Mouse (Mus musculus): Measurements from ENCODE around the gene Epha10. TPM values are rescaled to one million over a fixed set of nuclear protein-coding genes. Genes with fewer than 3 reads are reported as not detected.
"Not testable (repeated sequence)": the region's sequence is repeated elsewhere in the genome, so short reads cannot be mapped to it uniquely, and the experiment has no call there.

Epha10 gene
- polyA plus RNA-seq, 1 experiment from 2014 or later, result 17.0 TPM

DNA sequence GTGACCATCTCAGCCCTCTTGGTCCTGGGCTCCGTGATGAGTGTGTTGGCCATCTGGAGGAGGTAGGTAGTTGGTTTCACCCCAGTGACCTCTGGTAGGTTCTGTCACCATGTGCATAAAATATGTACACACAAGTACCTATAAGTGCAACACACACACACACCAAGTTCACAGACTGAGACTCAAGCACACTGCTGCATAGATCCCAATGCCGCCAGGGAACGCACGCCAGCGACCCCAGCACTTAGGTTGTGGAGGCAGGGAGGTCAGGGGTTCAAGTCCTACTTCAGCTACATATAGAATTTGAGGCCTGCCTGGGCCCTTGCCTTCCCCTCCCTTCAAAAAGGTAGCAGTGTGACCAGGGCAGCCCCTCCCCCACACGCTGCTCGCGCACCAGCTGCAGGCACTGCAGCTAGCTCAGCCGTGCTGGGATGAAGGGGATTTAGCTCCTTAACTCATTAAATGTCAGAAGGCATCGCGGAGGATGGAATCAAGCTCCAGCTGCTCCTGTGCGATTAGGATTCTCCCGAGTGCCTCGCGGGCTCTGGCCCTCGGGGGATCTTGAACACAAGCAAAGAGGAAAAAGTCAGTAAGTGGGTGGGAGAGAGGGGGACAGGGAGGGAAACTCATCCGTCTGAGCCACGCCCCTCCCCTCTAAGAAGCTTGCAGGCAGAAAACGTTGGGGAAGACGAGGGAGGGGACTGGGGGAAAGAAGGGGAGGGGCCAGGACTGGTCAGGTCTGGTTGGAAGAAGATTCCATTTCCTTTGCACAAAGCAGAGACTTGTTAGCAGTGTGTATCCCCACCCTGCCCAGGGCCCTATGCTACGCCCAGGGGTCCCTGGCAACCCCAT, 25.5 kb downstream of the Epha10 start:
- H3K4me2 ChIP-seq (ENCODE audit: low read length), result peak overlapping the region; percentile 47
- peak; percentile 93 for ATAC-seq
- H3K9ac ChIP-seq (ENCODE audit: low read depth, low read length), result peak overlapping the region; percentile 30

DNA sequence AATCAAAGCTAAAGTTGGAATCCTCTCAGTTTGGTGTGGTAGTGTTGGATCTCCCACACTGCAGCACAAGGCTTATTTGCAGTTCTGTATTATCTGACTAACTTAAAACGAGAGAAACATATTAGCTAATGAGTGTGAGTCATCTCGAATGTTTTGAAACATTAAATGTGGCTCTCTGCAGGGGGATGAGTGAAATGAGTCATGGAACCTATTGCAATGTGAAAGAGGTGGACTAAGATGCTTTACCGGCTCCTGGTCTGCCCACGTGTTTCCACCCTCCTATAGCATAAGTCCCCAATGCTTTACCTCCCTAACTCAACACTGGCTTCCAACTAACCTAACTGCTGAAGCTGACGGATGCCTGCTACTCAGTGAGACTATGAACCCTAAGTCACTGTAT, 47.4 kb downstream of the Epha10 start:
- H3K9ac ChIP-seq (ENCODE audit: low read depth, low read length), result no peak overlapping the region
- WGBS, result 91% methylated on average over 5 of the region's 5 CpGs
- H3K4me3 ChIP-seq (ENCODE audit: low read depth, low read length), result no peak overlapping the region
- ATAC-seq, result no peak
- no peak overlapping the region for H3K27ac ChIP-seq (ENCODE audit: low read length)
- H3K36me3 ChIP-seq (ENCODE audit: control insufficient read depth, insufficient read depth, low read length), result no peaks in the 10 kb centered on the region
- no peaks in the 10 kb centered on the region for H3K4me1 ChIP-seq (ENCODE audit: control insufficient read depth, insufficient read depth, low read length)
- H3K27me3 ChIP-seq (ENCODE audit: control insufficient read depth, insufficient read depth, low read depth, low read length), result no peaks in the 10 kb centered on the region
- H3K9me3 ChIP-seq (replicated peaks; ENCODE audit: control insufficient read depth, low read length, poor library complexity, severe bottlenecking), result no peaks in the 10 kb centered on the region
- H3K4me2 ChIP-seq (ENCODE audit: low read length), result no peak overlapping the region

More for the DNA sequence above, 25.5 kb downstream of the Epha10 start:
- Histone ChIP-seq H3K4me1 (ENCODE audit: control insufficient read depth, insufficient read depth, low read length) (peaks cover 21% of the 10 kb centered on the region), H3K27ac (ENCODE audit: low read length) (peak overlapping the region; percentile 82), H3K9me3 (replicated peaks; ENCODE audit: control insufficient read depth, low read length, poor library complexity, severe bottlenecking) (no peaks in the 10 kb centered on the region), H3K4me3 (ENCODE audit: low read depth, low read length) (peak overlapping the region; percentile 15; the same call in 1 of the 2 replicates), H3K36me3 (ENCODE audit: control insufficient read depth, insufficient read depth, low read length) (no peaks in the 10 kb centered on the region), H3K27me3 (ENCODE audit: control insufficient read depth, insufficient read depth, low read depth, low read length) (no peaks in the 10 kb centered on the region)
- 5% methylated on average over 21 of the region's 21 CpGs for WGBS

DNA sequence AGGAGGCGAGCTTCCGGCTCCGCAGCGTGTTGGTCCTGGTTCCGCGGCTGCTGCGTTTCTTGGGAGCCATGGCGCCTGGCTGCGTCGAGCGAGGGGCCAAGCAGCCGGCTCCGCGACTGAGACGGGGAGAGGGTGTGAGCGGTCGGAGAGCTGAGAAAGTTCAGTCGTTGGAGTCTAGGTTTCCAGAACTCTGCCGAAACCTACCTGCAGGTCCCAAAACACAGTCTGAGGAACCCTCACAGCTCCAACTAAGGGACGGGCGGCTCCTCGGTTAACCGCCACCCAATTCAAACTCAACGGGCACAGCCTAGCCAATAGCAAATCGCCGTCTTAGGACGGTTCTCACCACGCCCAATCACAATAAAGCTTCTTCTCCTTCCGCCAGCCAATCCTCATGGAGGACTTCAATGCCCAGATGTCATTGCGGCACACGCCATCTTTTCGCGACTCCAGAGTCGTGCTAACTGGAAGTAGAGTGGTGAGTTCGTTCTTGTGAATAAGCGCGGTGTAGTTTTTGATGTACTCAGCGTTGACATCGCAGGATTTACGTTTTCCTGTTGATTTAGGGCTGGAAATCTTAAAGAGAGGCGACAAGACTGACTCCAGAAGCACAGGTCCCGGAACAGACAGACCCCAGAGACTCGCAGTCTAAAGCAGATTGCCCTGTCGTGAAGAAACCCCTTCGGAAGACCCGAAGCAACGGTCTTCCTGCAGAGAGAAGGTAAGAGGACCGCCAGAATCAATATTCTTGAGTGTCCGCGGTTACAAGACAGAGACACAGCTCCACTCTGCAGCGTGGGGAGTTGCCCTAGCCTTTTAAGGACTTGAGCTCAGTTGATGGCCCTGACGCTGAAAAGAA, 56.1 kb downstream of the Epha10 start, which contains the start of gene 9930104L06Rik:
TSS of gene 9930104L06Rik (plus strand) at position 436 of the 859 bp plus-strand sequence.
- Histone ChIP-seq H3K36me3 (ENCODE audit: control insufficient read depth, insufficient read depth, low read length) (peaks cover 9% of the 10 kb centered on the region; the same call in 1 of the 2 replicates), H3K4me1 (ENCODE audit: control insufficient read depth, insufficient read depth, low read length) (peaks cover 18% of the 10 kb centered on the region), H3K4me3 (ENCODE audit: low read depth, low read length) (peak within 1 kb of the TSS; percentile 65), H3K9me3 (replicated peaks; ENCODE audit: control insufficient read depth, low read length, poor library complexity, severe bottlenecking) (no peaks in the 10 kb centered on the region), H3K9ac (ENCODE audit: low read depth, low read length) (peak within 1 kb of the TSS; percentile 71), H3K4me2 (ENCODE audit: low read length) (peak within 1 kb of the TSS; percentile 91), H3K27me3 (ENCODE audit: control insufficient read depth, insufficient read depth, low read depth, low read length) (no peaks in the 10 kb centered on the region), H3K27ac (ENCODE audit: low read length) (no peak within 1 kb of the TSS)
- peak; percentile 99 for ATAC-seq
- under 1% methylated on average over 52 of the region's 52 CpGs for WGBS

DNA sequence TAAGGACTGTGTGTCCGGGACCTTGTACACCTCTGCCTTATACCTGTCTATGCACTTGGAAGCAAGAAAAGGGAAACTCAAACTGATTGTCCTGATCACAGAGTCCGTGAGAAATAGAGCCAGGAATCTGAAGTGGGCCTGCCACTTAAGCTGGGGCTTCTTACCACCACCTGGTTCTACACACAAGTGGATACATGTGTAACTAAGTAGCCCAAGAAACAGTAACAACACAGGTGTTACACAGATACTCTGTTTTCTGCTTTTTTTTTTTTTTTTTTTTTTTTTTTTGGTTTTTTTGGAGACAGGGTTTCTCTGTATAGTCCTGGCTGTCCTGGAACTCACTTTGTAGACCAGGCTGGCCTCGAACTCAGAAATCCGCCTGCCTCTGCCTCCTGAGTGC, 58.5 kb downstream of the Epha10 start, which contains the start of gene Cdca8:
TSS of gene Cdca8 (minus strand) at position 101 of the 400 bp plus-strand sequence.
- H3K9ac ChIP-seq (ENCODE audit: low read depth, low read length); H3K27me3 ChIP-seq (ENCODE audit: control insufficient read depth, insufficient read depth, low read depth, low read length); H3K4me3 ChIP-seq (ENCODE audit: low read depth, low read length); H3K36me3 ChIP-seq (ENCODE audit: control insufficient read depth, insufficient read depth, low read length); ATAC-seq; H3K4me2 ChIP-seq (ENCODE audit: low read length); H3K27ac ChIP-seq (ENCODE audit: low read length); H3K9me3 ChIP-seq (replicated peaks; ENCODE audit: control insufficient read depth, low read length, poor library complexity, severe bottlenecking): not testable (repeated sequence)
- peaks cover 18% of the 10 kb centered on the region for H3K4me1 ChIP-seq (ENCODE audit: control insufficient read depth, insufficient read depth, low read length)
- WGBS, result 96% methylated on average over 4 of the region's 4 CpGs

DNA sequence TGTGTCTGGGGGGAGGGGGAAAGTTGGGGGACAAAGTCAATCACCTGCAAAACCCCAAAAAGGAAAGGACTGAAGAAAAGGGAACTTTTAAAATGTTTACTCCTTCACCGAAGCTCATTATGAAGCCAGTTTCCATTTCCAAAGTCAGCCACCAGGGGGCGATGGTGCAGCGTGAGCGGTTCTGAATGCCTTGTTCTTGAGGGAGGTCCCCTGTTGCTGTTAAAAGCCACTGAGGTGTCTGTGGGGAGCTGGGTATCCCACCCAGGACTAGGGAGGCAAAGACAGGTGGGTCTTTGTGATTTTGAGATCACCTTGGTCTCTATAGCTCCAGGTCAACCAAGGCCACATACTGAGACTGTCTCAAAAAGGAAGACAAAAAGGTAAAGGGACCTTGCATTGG, 62.3 kb downstream of the Epha10 start:
- Histone ChIP-seq H3K4me3 (ENCODE audit: low read depth, low read length) (no peak overlapping the region), H3K4me2 (ENCODE audit: low read length) (no peak overlapping the region), H3K9ac (ENCODE audit: low read depth, low read length) (no peak overlapping the region), H3K4me1 (ENCODE audit: control insufficient read depth, insufficient read depth, low read length) (peaks cover 2% of the 10 kb centered on the region), H3K9me3 (replicated peaks; ENCODE audit: control insufficient read depth, low read length, poor library complexity, severe bottlenecking) (no peaks in the 10 kb centered on the region), H3K27ac (ENCODE audit: low read length) (no peak overlapping the region), H3K36me3 (ENCODE audit: control insufficient read depth, insufficient read depth, low read length) (peaks cover 9% of the 10 kb centered on the region; the same call in 1 of the 2 replicates), H3K27me3 (ENCODE audit: control insufficient read depth, insufficient read depth, low read depth, low read length) (no peaks in the 10 kb centered on the region)
- no peak for ATAC-seq
- WGBS, result 11% methylated on average over 4 of the region's 4 CpGs

DNA sequence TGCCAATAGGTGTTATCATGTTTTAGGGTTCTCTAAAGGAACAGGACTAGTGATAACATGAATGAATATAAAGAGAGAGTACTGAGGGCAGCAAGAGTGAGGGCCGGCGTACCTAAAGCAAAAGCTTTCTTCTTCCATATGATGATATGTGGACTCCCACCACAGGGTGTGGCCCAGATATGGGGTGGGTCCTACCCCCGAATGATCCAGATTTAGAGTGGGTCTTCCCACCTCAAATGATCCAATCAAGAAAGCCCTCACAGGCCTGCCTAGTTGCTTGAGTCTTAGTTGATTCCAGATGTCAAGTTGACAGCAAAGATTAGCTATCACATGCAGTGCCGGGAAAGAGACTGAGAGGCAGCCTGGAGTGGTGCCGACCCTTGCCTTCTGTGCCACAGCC, 63.1 kb downstream of the Epha10 start:
- Histone ChIP-seq H3K27me3 (ENCODE audit: control insufficient read depth, insufficient read depth, low read depth, low read length) (no peaks in the 10 kb centered on the region), H3K27ac (ENCODE audit: low read length) (no peak overlapping the region), H3K4me2 (ENCODE audit: low read length) (no peak overlapping the region), H3K9me3 (replicated peaks; ENCODE audit: control insufficient read depth, low read length, poor library complexity, severe bottlenecking) (no peaks in the 10 kb centered on the region), H3K36me3 (ENCODE audit: control insufficient read depth, insufficient read depth, low read length) (0 out of 2 replicates have a peak, but pooled peaks cover 5% of the 10 kb centered on the region), H3K4me3 (ENCODE audit: low read depth, low read length) (no peak overlapping the region), H3K4me1 (ENCODE audit: control insufficient read depth, insufficient read depth, low read length) (no peaks in the 10 kb centered on the region), H3K9ac (ENCODE audit: low read depth, low read length) (no peak overlapping the region)
- ATAC-seq, result no peak
- 82% methylated on average over 5 of the region's 5 CpGs for WGBS

DNA sequence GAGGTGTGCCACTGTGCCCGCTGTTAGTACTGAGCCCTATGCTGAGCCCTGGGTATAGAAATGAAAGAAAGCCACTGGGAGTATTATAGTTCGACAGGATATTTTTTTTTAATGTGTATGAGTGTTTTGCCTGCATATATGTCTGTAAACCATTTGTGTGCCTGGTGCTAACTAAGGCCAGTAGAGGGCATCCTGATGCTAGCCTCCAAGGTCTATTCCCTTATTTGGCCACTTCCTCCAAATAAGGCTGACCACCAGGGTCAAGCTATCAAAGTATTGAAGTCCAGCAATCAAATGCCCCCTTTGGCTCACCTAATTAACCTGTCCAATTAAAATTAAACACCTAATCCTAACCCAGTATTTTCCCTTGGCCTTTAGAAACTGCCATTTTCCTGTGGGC, 64.3 kb downstream of the Epha10 start:
- Histone ChIP-seq H3K27ac (ENCODE audit: low read length) (no peak overlapping the region), H3K27me3 (ENCODE audit: control insufficient read depth, insufficient read depth, low read depth, low read length) (no peaks in the 10 kb centered on the region), H3K9ac (ENCODE audit: low read depth, low read length) (no peak overlapping the region), H3K9me3 (replicated peaks; ENCODE audit: control insufficient read depth, low read length, poor library complexity, severe bottlenecking) (no peaks in the 10 kb centered on the region), H3K36me3 (ENCODE audit: control insufficient read depth, insufficient read depth, low read length) (0 out of 2 replicates have a peak, but pooled peaks cover 2% of the 10 kb centered on the region), H3K4me2 (ENCODE audit: low read length) (no peak overlapping the region), H3K4me3 (ENCODE audit: low read depth, low read length) (no peak overlapping the region), H3K4me1 (ENCODE audit: control insufficient read depth, insufficient read depth, low read length) (no peaks in the 10 kb centered on the region)
- ATAC-seq, result no peak
- 52% methylated on average over 2 of the region's 2 CpGs for WGBS

DNA sequence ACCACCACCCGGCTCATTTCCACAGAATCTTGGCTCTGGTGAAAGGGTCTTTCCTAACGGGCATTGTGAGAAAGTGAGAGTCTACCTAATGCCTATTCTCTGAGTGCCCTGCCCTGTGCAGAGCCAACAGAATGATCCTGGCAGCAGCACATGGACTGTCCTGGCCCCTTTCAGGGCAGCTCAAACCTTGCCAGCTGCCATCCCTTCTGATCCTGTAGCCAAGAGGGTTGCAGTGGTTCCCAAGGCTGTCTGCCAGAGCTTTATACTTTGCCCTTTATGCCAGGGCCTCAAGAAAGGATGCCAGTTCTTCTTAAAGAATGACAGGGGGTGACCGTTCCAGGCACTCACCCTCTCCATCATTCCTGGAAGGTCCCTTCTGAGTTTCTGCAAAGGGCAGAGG, 68.8 kb downstream of the Epha10 start:
- Histone ChIP-seq H3K9me3 (replicated peaks; ENCODE audit: control insufficient read depth, low read length, poor library complexity, severe bottlenecking) (no peaks in the 10 kb centered on the region), H3K4me2 (ENCODE audit: low read length) (no peak overlapping the region), H3K4me1 (ENCODE audit: control insufficient read depth, insufficient read depth, low read length) (no peaks in the 10 kb centered on the region), H3K27ac (ENCODE audit: low read length) (no peak overlapping the region), H3K36me3 (ENCODE audit: control insufficient read depth, insufficient read depth, low read length) (no peaks in the 10 kb centered on the region), H3K4me3 (ENCODE audit: low read depth, low read length) (no peak overlapping the region), H3K9ac (ENCODE audit: low read depth, low read length) (no peak overlapping the region), H3K27me3 (ENCODE audit: control insufficient read depth, insufficient read depth, low read depth, low read length) (no peaks in the 10 kb centered on the region)
- WGBS, result 79% methylated on average over 3 of the region's 3 CpGs
- ATAC-seq, result no peak
